Mouse (Mus musculus) limb, embryonic 14.5 days (tissue): ENCODE measurements around the gene D8Ertd738e. TPM values are rescaled to one million over a fixed set of nuclear protein-coding genes. Genes with fewer than 3 reads are reported as not detected.

ENCODE experiments used
- ATAC-seq: fragments of 200-750 bp; cut with Nextera tagmentation; 2 replicates; pipeline ENCODE4 v1.8.0; 2017; ENCODE audit warnings: low read depth, moderate number of reproducible peaks, moderate TSS enrichment; ENCODE audit not compliant: low FRiP score
- DNase-seq: peaks from one replicate; pipeline ENCODE4 v3.0.0-alpha.2; 2015; ENCODE audit warnings: low spot score
- H3K27ac ChIP-seq: fragments of 300-500 bp; sonication (generic); replicated peaks from 2 replicates; pipeline ENCODE4 v1.5.1; 2014; ENCODE audit warnings: low read depth, mild to moderate bottlenecking, low read length, moderate library complexity, mixed read lengths
- H3K27me3 ChIP-seq: fragments of 300-500 bp; sonication (generic); 2 replicates; pipeline ENCODE4 v1.6.1; 2014; ENCODE audit warnings: low read length, mixed read lengths; ENCODE audit not compliant: control insufficient read depth, insufficient read depth
- H3K36me3 ChIP-seq: fragments of 300-500 bp; sonication (generic); 2 replicates; pipeline ENCODE4 v1.6.1; 2014; ENCODE audit warnings: mild to moderate bottlenecking, low read length, moderate library complexity, mixed read lengths; ENCODE audit not compliant: control insufficient read depth, insufficient read depth
- H3K4me1 ChIP-seq: fragments of 300-500 bp; sonication (generic); 2 replicates; pipeline ENCODE4 v1.6.1; 2014; ENCODE audit warnings: antibody characterized with exemption, low read length, mixed read lengths; ENCODE audit not compliant: control insufficient read depth, insufficient read depth
- H3K4me2 ChIP-seq: fragments of 300-500 bp; sonication (generic); replicated peaks from 2 replicates; pipeline ENCODE4 v1.6.1; 2014; ENCODE audit warnings: low read depth, mild to moderate bottlenecking, low read length, moderate library complexity; ENCODE audit not compliant: severe bottlenecking
- H3K4me3 ChIP-seq: fragments of 300-500 bp; sonication (generic); replicated peaks from 2 replicates; pipeline ENCODE4 v1.5.1; 2014; ENCODE audit warnings: low read length
- H3K9ac ChIP-seq: fragments of 300-500 bp; sonication (generic); 2 replicates; pipeline ENCODE4 v1.6.1; 2014; ENCODE audit warnings: mild to moderate bottlenecking, low read depth, low read length, moderate library complexity; ENCODE audit not compliant: severe bottlenecking
- H3K9me3 ChIP-seq: fragments of 300-500 bp; sonication (generic); 2 replicates; pipeline ENCODE4 v1.6.1; 2016; ENCODE audit warnings: low read length; ENCODE audit not compliant: control insufficient read depth
- POLR2A ChIP-seq: fragments of 200-500 bp; IDR thresholded peaks from 2 replicates; pipeline ENCODE4 v1.8.0; 2012; ENCODE audit warnings: inconsistent platforms, mild to moderate bottlenecking, moderate library complexity, borderline replicate concordance; ENCODE audit not compliant: insufficient read depth, insufficient read length; ENCODE audit errors: extremely low read depth
- WGBS: fragments of 180-500 bp; shearing (Covaris S2); extraction: QIAGEN DNeasy Blood & Tissue Kit; methylation state at CpG from one replicate; pipeline ENCODE4 v1.1.7; 2014; 5-methylcytosine and 5-hydroxymethylcytosine counted together
- polyA plus RNA-seq, 2 experiments: library from polyadenylated mRNA; depleted of rRNA in 1 of 2; stranded (reverse) in 1 of 2; unstranded in 1 of 2; fragments of >200 nt; fragmentation: Nextera tagmentation in 1 of 2; extraction: Ambion mirVana in 1 of 2; gene quantifications; 2 replicates each; pipeline versions ENCODE4 v1.2.1 to v1.2.3; 2012 to 2014

Gene D8Ertd738e
- polyA plus RNA-seq, 2 experiments: 221 to 380 TPM

- no peak for TF ChIP-seq POLR2A
- H3K36me3 ChIP-seq: peaks cover 26% of the 10 kb centered on the region
These were observed 7.7 kb downstream of the D8Ertd738e start for GRCm38 (mm10) chr8:84241821-84242220.

DNA sequence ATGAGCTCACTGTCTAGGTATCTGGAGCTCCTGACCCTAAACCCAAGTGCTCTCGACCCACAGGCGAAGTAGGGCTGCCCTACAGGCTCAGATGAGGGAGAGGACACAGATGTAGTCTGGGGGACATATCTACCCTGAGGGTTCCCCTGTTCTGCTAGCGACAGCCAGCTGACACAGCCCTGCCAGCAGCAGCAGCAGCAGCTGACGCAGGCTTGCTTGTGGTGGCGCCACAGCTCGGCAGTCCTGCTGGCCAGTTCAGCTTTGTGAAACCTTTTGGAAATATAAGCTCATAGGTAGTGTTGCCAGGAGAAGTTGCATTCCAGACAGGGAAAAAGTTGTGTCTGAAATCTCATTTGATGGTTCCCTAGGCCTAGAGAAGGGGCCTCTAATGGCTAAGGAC is 8.4 kb downstream of the D8Ertd738e start:
- DNase-seq (no peak), ATAC-seq (no peak)
- WGBS: 56% methylated on average over 6 of the region's 6 CpGs
- Histone ChIP-seq H3K36me3 (peaks cover 20% of the 10 kb centered on the region), H3K9ac (no peak overlapping the region), H3K9me3 (no peaks in the 10 kb centered on the region), H3K4me2 (no peak overlapping the region), H3K27me3 (no peaks in the 10 kb centered on the region), H3K4me1 (no peaks in the 10 kb centered on the region; the same call in none of the 2 replicates), H3K4me3 (no peak overlapping the region), H3K27ac (0 out of 2 replicates have a peak overlapping the region, but pooled peaks have one; percentile 43)
- no peak for TF ChIP-seq POLR2A

More at GRCm38 (mm10) chr8:84241821-84242220, 7.7 kb downstream of the D8Ertd738e start:
- no peaks in the 10 kb centered on the region; the same call in none of the 2 replicates for H3K4me1 ChIP-seq
- H3K9ac ChIP-seq: no peak overlapping the region
- no peak overlapping the region for H3K27ac ChIP-seq
- no peaks in the 10 kb centered on the region for H3K27me3 ChIP-seq
- no peak for ATAC-seq
- H3K9me3 ChIP-seq: no peaks in the 10 kb centered on the region
- H3K4me2 ChIP-seq: no peak overlapping the region
- DNase-seq: no peak
- H3K4me3 ChIP-seq: no peak overlapping the region
- 53% methylated on average over 2 of the region's 2 CpGs for WGBS

GRCm38 (mm10) chr8:84237542-84238229 is 11.8 kb downstream of the D8Ertd738e start:
- no peak for TF ChIP-seq POLR2A
- DNase-seq (no peak), ATAC-seq (no peak)
- peak overlapping the region; percentile 76 for H3K4me2 ChIP-seq
- 16% methylated on average over 19 of the region's 19 CpGs for WGBS
- H3K27me3 ChIP-seq: no peaks in the 10 kb centered on the region
- H3K9me3 ChIP-seq: no peaks in the 10 kb centered on the region
- H3K4me3 ChIP-seq: peak overlapping the region; percentile 87
- peak overlapping the region; percentile 83 for H3K27ac ChIP-seq
- H3K4me1 ChIP-seq: peaks cover 8% of the 10 kb centered on the region
- H3K36me3 ChIP-seq: peaks cover 21% of the 10 kb centered on the region
- peak overlapping the region; percentile 62 for H3K9ac ChIP-seq

GRCm38 (mm10) chr8:84236998-84237473 is 12.5 kb downstream of the D8Ertd738e start, which contains the start of gene Zswim4:
Gene Zswim4, minus strand, starts transcription at chr8:84237055.
- DNase-seq (peak; percentile 99), ATAC-seq (peak; percentile 99)
- Histone ChIP-seq H3K27me3 (no peaks in the 10 kb centered on the region), H3K36me3 (peaks cover 26% of the 10 kb centered on the region), H3K4me3 (peak within 1 kb of the TSS; percentile 87), H3K27ac (peak within 1 kb of the TSS; percentile 83), H3K4me2 (peak within 1 kb of the TSS; percentile 86), H3K9me3 (no peaks in the 10 kb centered on the region), H3K9ac (peak within 1 kb of the TSS; percentile 94), H3K4me1 (peaks cover 8% of the 10 kb centered on the region)
- WGBS: 0% methylated on average over 28 of the region's 35 CpGs
- peak; percentile 90; the same call in 1 of the 2 replicates for TF ChIP-seq POLR2A

- Histone ChIP-seq H3K4me1 (peaks cover 8% of the 10 kb centered on the region), H3K27ac (peak overlapping the region; percentile 58; the same call in 1 of the 2 replicates), H3K36me3 (peaks cover 32% of the 10 kb centered on the region), H3K4me3 (peak overlapping the region; percentile 87), H3K9ac (peak overlapping the region; percentile 94), H3K4me2 (peak overlapping the region; percentile 86), H3K27me3 (no peaks in the 10 kb centered on the region), H3K9me3 (no peaks in the 10 kb centered on the region)
- WGBS: 0% methylated on average over 9 of the region's 30 CpGs
- ATAC-seq (peak; percentile 4; the same call in 1 of the 2 replicates), DNase-seq (no peak)
- TF ChIP-seq POLR2A: no peak
These were observed 13.0 kb downstream of the D8Ertd738e start for GRCm38 (mm10) chr8:84236410-84236997.
